Mouse (Mus musculus) layer of hippocampus, adult 6 months (tissue): ENCODE measurements around the gene 2310050C09Rik. TPM values are rescaled to one million over a fixed set of nuclear protein-coding genes. Genes with fewer than 3 reads are reported as not detected.

Experiments
- long read RNA-seq, 2 experiments: library from polyadenylated mRNA; unstranded; transcript quantifications; one replicate each; pipeline ENCODE4 v2.0.0; 2019 to 2020
- polyA plus RNA-seq: library from polyadenylated mRNA; unstranded; fragments of <200 nt; fragmentation: Nextera tagmentation; gene quantifications from 2 replicates; pipeline ENCODE4 v1.2.3, GENCODE M21; 2021

Gene 2310050C09Rik
- not detected in 2 replicates for polyA plus RNA-seq
- long read RNA-seq, experiment 1: 0 reads
- long read RNA-seq, experiment 2: 0 reads

GRCm38 (mm10) chr3:92870116-92870515 lies at the start of gene 2310050C09Rik:
Gene 2310050C09Rik (minus strand): TSS chr3:92870216.

GRCm38 (mm10) chr3:92851186-92851585 lies 18.8 kb downstream of the 2310050C09Rik start, which contains the start of gene Lce1l:
Gene Lce1l (minus strand): TSS chr3:92851286.

GRCm38 (mm10) chr3:92827108-92827507 lies 42.9 kb downstream of the 2310050C09Rik start, which contains the start of gene Kprp:
Gene Kprp (minus strand): TSS chr3:92827247.

Other genes with a start within 250 kb of the 2310050C09Rik start
- gene Lce6a, start 248.6 kb downstream of the 2310050C09Rik start, polyA plus RNA-seq: not detected in 2 replicates
- gene Lce1a1, start 221.9 kb downstream of the 2310050C09Rik start, polyA plus RNA-seq: not detected in 2 replicates
- gene Lce1b, start 213.3 kb downstream of the 2310050C09Rik start, polyA plus RNA-seq: not detected in 2 replicates
- gene Lce1a2, start 199.9 kb downstream of the 2310050C09Rik start, polyA plus RNA-seq: not detected in 2 replicates
- gene Lce1c, start 191.0 kb downstream of the 2310050C09Rik start, polyA plus RNA-seq: not detected in 2 replicates
- not detected in 2 replicates for gene Lce1d, start 183.0 kb downstream of the 2310050C09Rik start, polyA plus RNA-seq
- not detected in 2 replicates for gene Lce1e, start 161.1 kb downstream of the 2310050C09Rik start, polyA plus RNA-seq
- gene Lce1f, start 149.9 kb downstream of the 2310050C09Rik start, polyA plus RNA-seq: not detected in 2 replicates
- gene Gm38119, start 131.1 kb downstream of the 2310050C09Rik start, polyA plus RNA-seq: not detected in 2 replicates
- not detected in 2 replicates for gene Lce1g, start 117.9 kb downstream of the 2310050C09Rik start, polyA plus RNA-seq
- not detected in 2 replicates for gene Lce1h, start 105.2 kb downstream of the 2310050C09Rik start, polyA plus RNA-seq
- gene Lce1i, start 91.3 kb downstream of the 2310050C09Rik start, polyA plus RNA-seq: not detected in 2 replicates
- gene Lce1j, start 79.7 kb downstream of the 2310050C09Rik start, polyA plus RNA-seq: not detected in 2 replicates
- gene Lce1k, start 62.3 kb downstream of the 2310050C09Rik start, polyA plus RNA-seq: not detected in 2 replicates
- not detected in 2 replicates for gene Kprp, start 43.0 kb downstream of the 2310050C09Rik start, polyA plus RNA-seq
- not detected in 2 replicates for gene Lce1l, start 18.9 kb downstream of the 2310050C09Rik start, polyA plus RNA-seq
- gene Lce3a, start 56.0 kb upstream of the 2310050C09Rik start, polyA plus RNA-seq: not detected in 2 replicates
- gene Lce3b, start 62.8 kb upstream of the 2310050C09Rik start, polyA plus RNA-seq: not detected in 2 replicates
- gene Lce3c, start 74.3 kb upstream of the 2310050C09Rik start, polyA plus RNA-seq: not detected in 2 replicates
- gene Lce3d, start 87.2 kb upstream of the 2310050C09Rik start, polyA plus RNA-seq: not detected in 2 replicates
- not detected in 2 replicates for gene Lce3e, start 96.8 kb upstream of the 2310050C09Rik start, polyA plus RNA-seq
- gene Lce3f, start 122.0 kb upstream of the 2310050C09Rik start, polyA plus RNA-seq: not detected in 2 replicates
- gene Crct1, start 145.5 kb upstream of the 2310050C09Rik start, polyA plus RNA-seq: not detected in 2 replicates
- not detected in 2 replicates for gene Lce1m, start 148.8 kb upstream of the 2310050C09Rik start, polyA plus RNA-seq
- gene Gm4858, start 198.6 kb upstream of the 2310050C09Rik start, polyA plus RNA-seq: not detected in 2 replicates